Mouse (Mus musculus) liver, embryonic 14.5 days (tissue): Measurements from ENCODE around the gene Tas1r3.

Source experiments
- CTCF ChIP-seq: IDR thresholded peaks from 2 replicates; pipeline ENCODE4 v1.5.1; 2016; ENCODE audit warnings: antibody characterized with exemption, low read depth, control low read depth
- EP300 ChIP-seq: IDR thresholded peaks from 2 replicates; pipeline ENCODE4 v1.6.1; 2016; ENCODE audit warnings: antibody characterized with exemption, low read depth

- TF ChIP-seq CTCF (no peak), EP300 (no peak)
Measured at GRCm38 (mm10) chr4:155840076-155841002, 22.8 kb downstream of the Tas1r3 start.
